ENCODE assay signal across 18 mouse cellular contexts in genomic region chr9:42101266-42101665, GRCm38 (mm10). TPM values are rescaled to one million over a fixed set of nuclear protein-coding genes. Genes with fewer than 3 reads are reported as not detected.
DNase-seq lines count a peak whose midpoint lies in the region; ATAC-seq and TF ChIP-seq lines count a peak whose summit lies in the region.
"Had no signal": no experiment of that assay in that cellular context is flagged by ENCODE, and none has a peak within 500 bp of the region (broad histone marks: within the 10 kb centered on the region; RNA-seq: fewer than 3 reads in every experiment).

No protein-coding gene starts in this region.

- no peak for ATAC-seq in forebrain, embryonic 14.5 days
- peak; percentile 62 for ATAC-seq in liver, postnatal 0 days
- no peak for ATAC-seq in liver, embryonic 12.5 days

- peak overlapping the region; percentile 55; the same call in 1 of the 2 replicates for H3K27ac ChIP-seq in forebrain, embryonic 14.5 days (ENCODE audit: low read depth, low read length)
- no peak overlapping the region for H3K27ac ChIP-seq in forebrain, embryonic 10.5 days
- no peak overlapping the region for H3K27ac ChIP-seq in liver, postnatal 0 days (ENCODE audit: low read depth)
- no peak overlapping the region for H3K27ac ChIP-seq in liver, embryonic 12.5 days
- H3K27ac ChIP-seq: forebrain, embryonic 13.5 days; limb, embryonic 13.5 days; liver, embryonic 15.5 days; neural tube, embryonic 12.5 days; stomach, embryonic 15.5 days had no signal

- H3K4me1 ChIP-seq in forebrain, embryonic 14.5 days (ENCODE audit: control insufficient read depth, insufficient read depth, low read length) = peaks cover 4% of the 10 kb centered on the region
- no peaks in the 10 kb centered on the region for H3K4me1 ChIP-seq in forebrain, embryonic 10.5 days
- H3K4me1 ChIP-seq in liver, postnatal 0 days (ENCODE audit: insufficient read depth) = peaks cover 9% of the 10 kb centered on the region; the same call in 1 of the 2 replicates
- H3K4me1 ChIP-seq in liver, embryonic 12.5 days = peaks cover 5% of the 10 kb centered on the region; the same call in 1 of the 2 replicates
- H3K4me1 ChIP-seq: limb, embryonic 13.5 days; liver, embryonic 15.5 days; neural tube, embryonic 12.5 days; stomach, embryonic 15.5 days had no signal

- H3K4me2 ChIP-seq in forebrain, embryonic 14.5 days (ENCODE audit: low read length) = no peak overlapping the region
- no peak overlapping the region for H3K4me2 ChIP-seq in liver, postnatal 0 days (ENCODE audit: low read depth, low read length)
- H3K4me2 ChIP-seq in liver, embryonic 12.5 days = no peak overlapping the region
- H3K4me2 ChIP-seq: forebrain, embryonic 13.5 days; limb, embryonic 13.5 days; liver, embryonic 15.5 days; neural tube, embryonic 12.5 days; stomach, embryonic 15.5 days had no signal

- H3K36me3 ChIP-seq in forebrain, embryonic 14.5 days (ENCODE audit: control insufficient read depth, insufficient read depth, low read length) = peaks cover 17% of the 10 kb centered on the region; the same call in 1 of the 2 replicates
- no peaks in the 10 kb centered on the region for H3K36me3 ChIP-seq in forebrain, embryonic 10.5 days (replicated peaks)
- H3K36me3 ChIP-seq in liver, postnatal 0 days (replicated peaks; ENCODE audit: insufficient read depth, low read length) = 0 out of 2 replicates have a peak, but pooled peaks cover 2% of the 10 kb centered on the region
- no peaks in the 10 kb centered on the region for H3K36me3 ChIP-seq in liver, embryonic 12.5 days
- H3K36me3 ChIP-seq: limb, embryonic 13.5 days; liver, embryonic 15.5 days; stomach, embryonic 15.5 days had no signal

- no peak for TF ChIP-seq EP300 in liver, postnatal 0 days (IDR thresholded peaks at IDR 0.05; ENCODE audit: low read depth)

- H3K4me3 ChIP-seq in forebrain, embryonic 14.5 days (ENCODE audit: low read depth, low read length) = no peak overlapping the region
- H3K4me3 ChIP-seq in forebrain, embryonic 10.5 days = no peak overlapping the region
- H3K4me3 ChIP-seq in liver, postnatal 0 days (ENCODE audit: low read depth, low read length) = no peak overlapping the region
- H3K4me3 ChIP-seq in liver, embryonic 12.5 days = no peak overlapping the region
- H3K4me3 ChIP-seq: forebrain, embryonic 13.5 days; limb, embryonic 13.5 days; liver, embryonic 15.5 days; neural tube, embryonic 12.5 days; stomach, embryonic 15.5 days had no signal

- no peak overlapping the region for H3K9ac ChIP-seq in forebrain, embryonic 14.5 days (ENCODE audit: low read length)
- H3K9ac ChIP-seq in liver, postnatal 0 days (replicated peaks) = no peak overlapping the region
- H3K9ac ChIP-seq in liver, embryonic 12.5 days = no peak overlapping the region
- H3K9ac ChIP-seq: forebrain, embryonic 13.5 days; limb, embryonic 13.5 days; liver, embryonic 15.5 days; neural tube, embryonic 12.5 days; stomach, embryonic 15.5 days had no signal

- TF ChIP-seq CTCF in liver, postnatal 0 days (IDR thresholded peaks at IDR 0.05; ENCODE audit: low read depth) = no peak

- DNase-seq in forebrain, embryonic 14.5 days (ENCODE audit: low spot score) = no peak
- DNase-seq in forebrain, embryonic 10.5 days (ENCODE audit: extremely low spot score, low spot score) = no peak
- no peak for DNase-seq in liver, postnatal 0 days
- DNase-seq in layer of hippocampus, adult 9-10 months (ENCODE audit: low spot score) = peak; percentile 54
- no peak for DNase-seq in adrenal gland, adult 18-20 months (ENCODE audit: low spot score in 2 of 2)
- no peak for DNase-seq in kidney, postnatal 14 days
- DNase-seq: adrenal gland, postnatal 25 days; heart, adult 18-20 months; kidney, adult 8-10 months; kidney, postnatal 36 days; lung, postnatal 14 days; thymus, postnatal 36 days had no signal

- WGBS in forebrain, embryonic 14.5 days = 66% methylated on average over 7 of the region's 7 CpGs
- 94% methylated on average over 7 of the region's 7 CpGs for WGBS in forebrain, embryonic 10.5 days
- 61% methylated on average over 7 of the region's 7 CpGs for WGBS in liver, postnatal 0 days (ENCODE audit: insufficient replicate concordance)
- 75% methylated on average over 7 of the region's 7 CpGs for WGBS in liver, embryonic 12.5 days (ENCODE audit: insufficient replicate concordance)

- H3K9me3 ChIP-seq in forebrain, embryonic 14.5 days (replicated peaks; ENCODE audit: control insufficient read depth, low read length) = no peaks in the 10 kb centered on the region
- no peaks in the 10 kb centered on the region for H3K9me3 ChIP-seq in forebrain, embryonic 10.5 days
- H3K9me3 ChIP-seq in liver, postnatal 0 days (ENCODE audit: low read length) = no peaks in the 10 kb centered on the region
- H3K9me3 ChIP-seq in liver, embryonic 12.5 days (replicated peaks) = no peaks in the 10 kb centered on the region
- H3K9me3 ChIP-seq: forebrain, embryonic 13.5 days; limb, embryonic 13.5 days; liver, embryonic 15.5 days; neural tube, embryonic 12.5 days; stomach, embryonic 15.5 days had no signal

- no peaks in the 10 kb centered on the region for H3K27me3 ChIP-seq in forebrain, embryonic 14.5 days (replicated peaks; ENCODE audit: control insufficient read depth, insufficient read depth, low read length)
- no peaks in the 10 kb centered on the region for H3K27me3 ChIP-seq in forebrain, embryonic 10.5 days (ENCODE audit: poor library complexity, severe bottlenecking)
- H3K27me3 ChIP-seq in liver, postnatal 0 days (ENCODE audit: insufficient read depth, low read length) = no peaks in the 10 kb centered on the region
- no peaks in the 10 kb centered on the region for H3K27me3 ChIP-seq in liver, embryonic 12.5 days (replicated peaks)
- H3K27me3 ChIP-seq: forebrain, embryonic 13.5 days; limb, embryonic 13.5 days; liver, embryonic 15.5 days; neural tube, embryonic 12.5 days; stomach, embryonic 15.5 days had no signal

RNA-seq across cellular contexts. Expression of gene Sorl1, which starts 22.8 kb away (rescaled TPM):
- 10.8 and 15.5 TPM in 2 replicates for polyA plus RNA-seq in forebrain, embryonic 14.5 days (2014; fragmentation: Nextera tagmentation; extraction: Ambion mirVana)
- polyA plus RNA-seq in forebrain, embryonic 10.5 days (2016; fragmentation: Nextera tagmentation; extraction: Ambion mirVana) = 1.9 and 4.7 TPM in 2 replicates
- 1.5 and 3.0 TPM in 2 replicates for polyA plus RNA-seq in liver, postnatal 0 days (2015; fragmentation: Nextera tagmentation; extraction: Ambion mirVana)
- 0.98 and 1.3 TPM in 2 replicates for polyA plus RNA-seq in liver, embryonic 12.5 days (2016; fragmentation: Nextera tagmentation; extraction: Ambion mirVana)
- total RNA-seq in adrenal gland, adult 18-20 months (2021) = 10 to 100 TPM; 23.5 to 38.2 TPM
